Mouse (Mus musculus) stomach, postnatal 0 days (tissue): Measurements from ENCODE around the gene Dock4. TPM values are rescaled to one million over a fixed set of nuclear protein-coding genes. Genes with fewer than 3 reads are reported as not detected.

Source experiments
- ATAC-seq: fragments of 200-750 bp; cut with Nextera tagmentation; 2 replicates; pipeline ENCODE4 v1.8.0; 2017; ENCODE audit not compliant: low FRiP score, low TSS enrichment
- DNase-seq: peaks from one replicate; pipeline ENCODE4 v3.0.0-alpha.2; 2016; ENCODE audit warnings: low spot score
- H3K27ac ChIP-seq: fragments of 300-500 bp; sonication (generic); replicated peaks from 2 replicates; pipeline ENCODE4 v1.5.1; 2014; ENCODE audit warnings: mild to moderate bottlenecking, control low read depth
- H3K27me3 ChIP-seq: fragments of 300-500 bp; sonication (generic); 2 replicates; pipeline ENCODE4 v1.6.1; 2014; ENCODE audit warnings: low read length; ENCODE audit not compliant: control insufficient read depth, insufficient read depth
- H3K36me3 ChIP-seq: fragments of 300-500 bp; sonication (generic); 2 replicates; pipeline ENCODE4 v1.6.1; 2014; ENCODE audit warnings: low read length, mixed read lengths; ENCODE audit not compliant: control insufficient read depth, insufficient read depth
- H3K4me1 ChIP-seq: fragments of 300-500 bp; sonication (generic); replicated peaks from 2 replicates; pipeline ENCODE4 v1.6.1; 2014; ENCODE audit warnings: antibody characterized with exemption; ENCODE audit not compliant: control insufficient read depth, insufficient read depth
- H3K4me2 ChIP-seq: fragments of 300-500 bp; sonication (generic); replicated peaks from 2 replicates; pipeline ENCODE4 v1.6.1; 2014; ENCODE audit warnings: low read depth, mild to moderate bottlenecking, control low read depth, moderate library complexity
- H3K4me3 ChIP-seq: fragments of 300-500 bp; sonication (generic); 2 replicates; pipeline ENCODE4 v1.5.1; 2014; ENCODE audit warnings: low read depth, low read length, control low read depth
- H3K9ac ChIP-seq: fragments of 300-500 bp; sonication (generic); 2 replicates; pipeline ENCODE4 v1.6.1; 2014; ENCODE audit warnings: mild to moderate bottlenecking, low read length, control low read depth, mixed read lengths
- H3K9me3 ChIP-seq: fragments of 300-500 bp; sonication (generic); 2 replicates; pipeline ENCODE4 v1.6.1; 2016; ENCODE audit warnings: low read length; ENCODE audit not compliant: control insufficient read depth
- CTCF ChIP-seq: IDR thresholded peaks from 2 replicates; pipeline ENCODE4 v1.5.1; 2016; ENCODE audit warnings: antibody characterized with exemption, low read depth, mild to moderate bottlenecking, moderate library complexity
- EP300 ChIP-seq: optimal IDR thresholded peaks from 2 replicates; pipeline ENCODE3; 2016; ENCODE audit warnings: antibody characterized with exemption
- WGBS: fragments of 180-500 bp; shearing (Covaris S2); extraction: QIAGEN DNeasy Blood & Tissue Kit; methylation state at CpG from one replicate; pipeline ENCODE4 v1.1.7; 2014; 5-methylcytosine and 5-hydroxymethylcytosine counted together
- polyA plus RNA-seq: library from polyadenylated mRNA; unstranded; fragments of >200 nt; fragmentation: Nextera tagmentation; extraction: Ambion mirVana; gene quantifications from 2 replicates; pipeline ENCODE4 v1.2.1, GENCODE M21; 2015

The Dock4 gene
- polyA plus RNA-seq, 1 experiment from 2014 or later: 3.1 TPM

GRCm38 (mm10) chr12:40788621-40789111, 342.9 kb downstream of the Dock4 start:
- no peak overlapping the region for H3K4me3 ChIP-seq
- H3K4me1 ChIP-seq: no peaks in the 10 kb centered on the region
- no peaks in the 10 kb centered on the region for H3K27me3 ChIP-seq
- no peaks in the 10 kb centered on the region for H3K36me3 ChIP-seq
- no peak overlapping the region for H3K4me2 ChIP-seq
- no peak for TF ChIP-seq EP300
- TF ChIP-seq CTCF: no peak
- WGBS: 17% methylated on average over 3 of the region's 3 CpGs
- no peaks in the 10 kb centered on the region for H3K9me3 ChIP-seq
- ATAC-seq (no peak), DNase-seq (no peak)
- no peak overlapping the region for H3K27ac ChIP-seq
- no peak overlapping the region for H3K9ac ChIP-seq

GRCm38 (mm10) chr12:40789379-40790361, 343.9 kb downstream of the Dock4 start:
- WGBS: 73% methylated on average over 10 of the region's 10 CpGs
- Histone ChIP-seq H3K4me2 (no peak overlapping the region), H3K9me3 (no peaks in the 10 kb centered on the region), H3K27ac (no peak overlapping the region), H3K27me3 (no peaks in the 10 kb centered on the region), H3K9ac (no peak overlapping the region), H3K36me3 (no peaks in the 10 kb centered on the region), H3K4me3 (no peak overlapping the region), H3K4me1 (no peaks in the 10 kb centered on the region)
- TF ChIP-seq CTCF (no peak), EP300 (no peak)
- DNase-seq (no peak), ATAC-seq (no peak)

GRCm38 (mm10) chr12:40791221-40791620, 345.5 kb downstream of the Dock4 start:
- Histone ChIP-seq H3K36me3 (no peaks in the 10 kb centered on the region), H3K27me3 (no peaks in the 10 kb centered on the region), H3K27ac (no peak overlapping the region), H3K9me3 (no peaks in the 10 kb centered on the region), H3K4me1 (no peaks in the 10 kb centered on the region), H3K4me2 (no peak overlapping the region), H3K4me3 (no peak overlapping the region), H3K9ac (no peak overlapping the region)
- DNase-seq (no peak), ATAC-seq (no peak)
- TF ChIP-seq EP300 (no peak), CTCF (no peak)
- 33% methylated on average over 5 of the region's 5 CpGs for WGBS

GRCm38 (mm10) chr12:40792184-40792650, 346.5 kb downstream of the Dock4 start:
- WGBS: 57% methylated on average over 10 of the region's 10 CpGs
- Histone ChIP-seq H3K9me3 (no peaks in the 10 kb centered on the region), H3K4me1 (0 out of 2 replicates have a peak, but pooled peaks cover 2% of the 10 kb centered on the region), H3K4me2 (no peak overlapping the region), H3K27me3 (no peaks in the 10 kb centered on the region), H3K36me3 (no peaks in the 10 kb centered on the region), H3K4me3 (no peak overlapping the region), H3K27ac (no peak overlapping the region), H3K9ac (no peak overlapping the region)
- ATAC-seq (no peak), DNase-seq (no peak)
- TF ChIP-seq CTCF: no peak
- no peak for TF ChIP-seq EP300

GRCm38 (mm10) chr12:40794066-40794465, 348.3 kb downstream of the Dock4 start:
- ATAC-seq: no peak
- Histone ChIP-seq H3K36me3 (no peaks in the 10 kb centered on the region), H3K4me3 (no peak overlapping the region), H3K9ac (no peak overlapping the region), H3K4me1 (0 out of 2 replicates have a peak, but pooled peaks cover 3% of the 10 kb centered on the region), H3K27me3 (no peaks in the 10 kb centered on the region), H3K4me2 (no peak overlapping the region), H3K27ac (no peak overlapping the region), H3K9me3 (no peaks in the 10 kb centered on the region)
- no peak for TF ChIP-seq CTCF
- TF ChIP-seq EP300: no peak
- DNase-seq: no peak
- 57% methylated on average over 11 of the region's 11 CpGs for WGBS

- Histone ChIP-seq H3K9ac (no peak overlapping the region), H3K9me3 (no peaks in the 10 kb centered on the region), H3K4me3 (no peak overlapping the region), H3K27ac (no peak overlapping the region), H3K4me1 (0 out of 2 replicates have a peak, but pooled peaks cover 3% of the 10 kb centered on the region), H3K27me3 (no peaks in the 10 kb centered on the region), H3K4me2 (no peak overlapping the region), H3K36me3 (no peaks in the 10 kb centered on the region)
- 69% methylated on average over 3 of the region's 3 CpGs for WGBS
- DNase-seq (no peak), ATAC-seq (no peak)
- TF ChIP-seq CTCF: no peak
- TF ChIP-seq EP300: no peak
Measured at GRCm38 (mm10) chr12:40794756-40795155, 349.0 kb downstream of the Dock4 start.
